Mouse (Mus musculus) kidney, embryonic 15.5 days (tissue): ENCODE results near the gene Krr1. TPM values are rescaled to one million over a fixed set of nuclear protein-coding genes. Genes with fewer than 3 reads are reported as not detected.
A peak's percentile ranks its signal among the peaks of the same experiment; 100 is the strongest.

Experiments used
- ATAC-seq: fragments of 200-750 bp; cut with Nextera tagmentation; replicated peaks from 2 replicates; pipeline ENCODE4 v1.8.0; 2017; ENCODE audit warnings: moderate TSS enrichment; ENCODE audit not compliant: low FRiP score
- H3K27ac ChIP-seq: fragments of 300-500 bp; sonication (generic); 2 replicates; pipeline ENCODE4 v1.5.1; 2015; ENCODE audit warnings: mild to moderate bottlenecking, inconsistent platforms
- H3K27me3 ChIP-seq: fragments of 300-500 bp; sonication (generic); 2 replicates; pipeline ENCODE4 v1.6.1; 2015; ENCODE audit warnings: inconsistent platforms
- H3K36me3 ChIP-seq: fragments of 300-500 bp; sonication (generic); 2 replicates; pipeline ENCODE4 v1.6.1; 2015; ENCODE audit warnings: inconsistent platforms
- H3K4me1 ChIP-seq: fragments of 300-500 bp; sonication (generic); 2 replicates; pipeline ENCODE4 v1.6.1; 2015; ENCODE audit warnings: inconsistent platforms
- H3K4me2 ChIP-seq: fragments of 300-500 bp; sonication (generic); 2 replicates; pipeline ENCODE4 v1.6.1; 2015; ENCODE audit warnings: moderate library complexity, mild to moderate bottlenecking, inconsistent platforms
- H3K4me3 ChIP-seq: fragments of 300-500 bp; sonication (generic); replicated peaks from 2 replicates; pipeline ENCODE4 v1.5.1; 2015; ENCODE audit warnings: mild to moderate bottlenecking, inconsistent platforms
- H3K9ac ChIP-seq: fragments of 300-500 bp; sonication (generic); 2 replicates; pipeline ENCODE4 v1.6.1; 2015; ENCODE audit warnings: mild to moderate bottlenecking, inconsistent platforms
- H3K9me3 ChIP-seq: fragments of 300-500 bp; sonication (generic); replicated peaks from 2 replicates; pipeline ENCODE4 v1.6.1; 2016; ENCODE audit warnings: inconsistent platforms
- WGBS: fragments of 180-500 bp; shearing (Covaris S2); methylation state at CpG from one replicate; pipeline ENCODE4 v1.1.7; 2015; ENCODE audit warnings: mixed read lengths; 5-methylcytosine and 5-hydroxymethylcytosine counted together
- polyA plus RNA-seq: library from polyadenylated mRNA; unstranded; fragments of >200 nt; fragmentation: Nextera tagmentation; extraction: Ambion mirVana; gene quantifications from 2 replicates; pipeline ENCODE4 v1.2.1, GENCODE M21; 2015

Gene Krr1
- polyA plus RNA-seq, 1 experiment from 2014 or later = 50.0 TPM

DNA sequence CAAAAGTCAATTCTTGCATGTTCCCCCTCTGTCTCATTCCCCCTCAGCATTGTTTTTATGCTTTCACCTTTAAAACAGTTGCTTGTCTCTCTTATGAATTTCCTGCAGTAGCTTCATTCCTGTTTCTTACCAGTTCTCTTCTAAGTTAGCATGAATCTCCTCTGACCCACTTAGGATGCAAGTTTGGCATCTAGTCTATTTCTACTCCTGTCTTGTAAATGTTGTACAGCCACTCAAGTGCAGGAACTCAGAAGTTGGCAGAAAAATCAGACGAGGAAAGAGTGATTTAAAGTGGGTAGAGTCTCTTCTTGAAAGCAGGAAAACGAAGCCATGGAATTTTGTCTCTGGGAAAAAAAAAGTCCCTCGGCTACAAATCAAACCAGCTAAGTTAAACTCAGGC is 26.9 kb upstream of the Krr1 start:
- no peak overlapping the region for H3K9ac ChIP-seq
- no peaks in the 10 kb centered on the region for H3K36me3 ChIP-seq
- H3K9me3 ChIP-seq = no peaks in the 10 kb centered on the region
- ATAC-seq = no peak
- H3K27ac ChIP-seq = no peak overlapping the region
- 39% methylated on average over 3 of the region's 3 CpGs for WGBS
- no peak overlapping the region for H3K4me3 ChIP-seq
- no peaks in the 10 kb centered on the region for H3K27me3 ChIP-seq
- H3K4me2 ChIP-seq = no peak overlapping the region
- H3K4me1 ChIP-seq = no peaks in the 10 kb centered on the region

- Histone ChIP-seq H3K9ac (no peak overlapping the region), H3K4me2 (no peak overlapping the region), H3K9me3 (no peaks in the 10 kb centered on the region), H3K27ac (no peak overlapping the region), H3K4me1 (no peaks in the 10 kb centered on the region), H3K4me3 (no peak overlapping the region), H3K27me3 (no peaks in the 10 kb centered on the region), H3K36me3 (no peaks in the 10 kb centered on the region)
- 87% methylated on average over 1 of the region's 1 CpGs for WGBS
- ATAC-seq = no peak
These were observed 24.4 kb upstream of the Krr1 start for GRCm38 (mm10) chr10:111948041-111948440.

- WGBS = 49% methylated on average over 4 of the region's 4 CpGs
- no peaks in the 10 kb centered on the region for H3K36me3 ChIP-seq
- no peak for ATAC-seq
These were observed 23.5 kb upstream of the Krr1 start for GRCm38 (mm10) chr10:111949008-111949407.

DNA sequence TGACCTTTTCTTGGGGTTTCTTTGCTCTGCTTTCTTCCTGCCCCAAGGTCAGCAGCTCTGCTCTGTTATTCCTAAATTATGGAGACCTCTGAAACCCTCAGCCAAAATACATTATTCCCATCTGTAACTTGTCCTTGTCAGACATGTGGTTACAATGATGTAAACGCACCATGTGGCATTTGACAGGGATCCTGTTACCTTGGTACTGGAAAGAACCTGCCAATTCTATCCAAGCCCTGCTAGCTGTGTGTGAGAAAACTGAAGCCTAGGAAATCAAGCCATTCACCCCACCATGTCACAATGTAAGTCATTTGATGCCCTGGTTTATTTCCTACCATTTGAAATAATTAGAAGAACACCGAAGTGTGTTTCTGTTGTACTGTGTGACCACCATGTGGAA is 16.6 kb upstream of the Krr1 start:
- Histone ChIP-seq H3K27ac (no peak overlapping the region), H3K4me2 (no peak overlapping the region), H3K36me3 (no peaks in the 10 kb centered on the region), H3K27me3 (no peaks in the 10 kb centered on the region), H3K9me3 (no peaks in the 10 kb centered on the region), H3K9ac (no peak overlapping the region), H3K4me1 (no peaks in the 10 kb centered on the region), H3K4me3 (no peak overlapping the region)
- 70% methylated on average over 2 of the region's 2 CpGs for WGBS
- ATAC-seq = no peak

More at GRCm38 (mm10) chr10:111949008-111949407, 23.5 kb upstream of the Krr1 start:
- Histone ChIP-seq H3K4me2 (no peak overlapping the region), H3K9me3 (no peaks in the 10 kb centered on the region), H3K27ac (no peak overlapping the region), H3K4me1 (no peaks in the 10 kb centered on the region), H3K9ac (no peak overlapping the region), H3K27me3 (no peaks in the 10 kb centered on the region), H3K4me3 (no peak overlapping the region)

- WGBS = 61% methylated on average over 10 of the region's 10 CpGs
- H3K27me3 ChIP-seq = no peaks in the 10 kb centered on the region
These were observed 15.0 kb upstream of the Krr1 start for GRCm38 (mm10) chr10:111957271-111958045.

GRCm38 (mm10) chr10:111958046-111958421 is 14.4 kb upstream of the Krr1 start:
- Histone ChIP-seq H3K27me3 (no peaks in the 10 kb centered on the region), H3K4me3 (no peak overlapping the region), H3K36me3 (no peaks in the 10 kb centered on the region), H3K4me1 (no peaks in the 10 kb centered on the region), H3K4me2 (no peak overlapping the region), H3K9ac (no peak overlapping the region), H3K27ac (no peak overlapping the region), H3K9me3 (no peaks in the 10 kb centered on the region)
- peak; percentile 36; the same call in 1 of the 2 replicates for ATAC-seq
- WGBS = 38% methylated on average over 4 of the region's 4 CpGs

More at GRCm38 (mm10) chr10:111957271-111958045, 15.0 kb upstream of the Krr1 start:
- Histone ChIP-seq H3K4me1 (no peaks in the 10 kb centered on the region), H3K9me3 (no peaks in the 10 kb centered on the region), H3K9ac (no peak overlapping the region), H3K4me2 (no peak overlapping the region), H3K36me3 (no peaks in the 10 kb centered on the region), H3K27ac (no peak overlapping the region), H3K4me3 (no peak overlapping the region)
- peak; percentile 75 for ATAC-seq

DNA sequence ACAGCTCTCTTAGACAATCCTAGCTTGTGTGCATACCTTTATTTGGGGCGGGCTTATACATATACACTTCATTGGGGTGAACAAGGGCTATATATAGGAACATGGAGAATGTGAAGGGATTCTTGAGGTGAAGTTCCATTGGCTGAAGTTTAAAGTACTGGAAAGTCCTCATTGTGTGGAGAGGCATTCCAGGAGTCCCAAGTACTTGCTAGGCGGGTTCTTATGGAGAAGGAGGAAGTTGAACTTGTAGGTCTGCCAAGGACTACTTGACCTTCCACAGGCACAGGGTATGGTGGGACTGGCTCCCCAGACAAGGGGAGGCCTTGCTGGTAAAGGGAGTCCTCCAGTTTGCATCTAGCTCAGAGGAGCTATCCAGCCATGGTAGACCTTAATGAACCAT is 13.1 kb upstream of the Krr1 start:
- no peak for ATAC-seq
- Histone ChIP-seq H3K9me3 (no peaks in the 10 kb centered on the region), H3K36me3 (no peaks in the 10 kb centered on the region), H3K4me2 (no peak overlapping the region), H3K4me1 (no peaks in the 10 kb centered on the region), H3K4me3 (no peak overlapping the region), H3K27me3 (no peaks in the 10 kb centered on the region), H3K9ac (no peak overlapping the region), H3K27ac (no peak overlapping the region)
- WGBS = 87% methylated on average over 2 of the region's 2 CpGs

- no peak overlapping the region for H3K9ac ChIP-seq
- no peak overlapping the region for H3K4me2 ChIP-seq
- H3K4me3 ChIP-seq = no peak overlapping the region
- H3K27me3 ChIP-seq = no peaks in the 10 kb centered on the region
- ATAC-seq = no peak
- 86% methylated on average over 6 of the region's 6 CpGs for WGBS
- H3K27ac ChIP-seq = no peak overlapping the region
- H3K9me3 ChIP-seq = no peaks in the 10 kb centered on the region
- no peaks in the 10 kb centered on the region for H3K36me3 ChIP-seq
- no peaks in the 10 kb centered on the region for H3K4me1 ChIP-seq
These were observed 12.0 kb upstream of the Krr1 start for GRCm38 (mm10) chr10:111960459-111960858.

GRCm38 (mm10) chr10:111966394-111966793 is 6.1 kb upstream of the Krr1 start:
- Histone ChIP-seq H3K4me3 (no peak overlapping the region), H3K36me3 (no peaks in the 10 kb centered on the region), H3K27me3 (0 out of 2 replicates have a peak, but pooled peaks cover 5% of the 10 kb centered on the region), H3K4me2 (no peak overlapping the region), H3K9ac (no peak overlapping the region), H3K9me3 (no peaks in the 10 kb centered on the region), H3K4me1 (no peaks in the 10 kb centered on the region), H3K27ac (no peak overlapping the region)
- no peak for ATAC-seq
- WGBS = 64% methylated on average over 4 of the region's 4 CpGs

DNA sequence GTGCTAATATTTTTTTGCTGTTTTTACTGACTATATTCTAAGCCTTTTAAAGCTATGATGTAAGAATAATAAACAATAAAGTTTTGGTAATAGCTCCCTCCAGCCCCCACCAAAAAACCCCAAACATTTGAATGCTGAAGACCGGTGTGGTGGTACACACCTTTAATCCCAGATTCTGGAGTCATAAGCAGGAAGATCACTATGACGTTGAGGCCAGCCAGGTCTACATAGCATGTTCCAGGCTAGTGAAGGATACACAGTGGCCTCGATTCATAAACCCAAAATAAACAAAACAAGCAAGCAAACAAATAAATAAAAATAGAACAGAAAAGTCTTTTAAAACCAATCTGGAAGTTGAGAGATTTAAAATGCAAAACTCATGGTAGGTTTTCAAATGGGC is 535 bp upstream of the Krr1 start:
- no peak overlapping the region for H3K27ac ChIP-seq
- no peak overlapping the region for H3K9ac ChIP-seq
- no peak overlapping the region for H3K4me3 ChIP-seq
- WGBS = 83% methylated on average over 3 of the region's 3 CpGs
- peaks cover 11% of the 10 kb centered on the region for H3K4me1 ChIP-seq
- H3K4me2 ChIP-seq = 0 out of 2 replicates have a peak overlapping the region, but pooled peaks have one; percentile 19
- H3K9me3 ChIP-seq = no peaks in the 10 kb centered on the region
- H3K36me3 ChIP-seq = peaks cover 12% of the 10 kb centered on the region
- 0 out of 2 replicates have a peak, but pooled peaks cover 2% of the 10 kb centered on the region for H3K27me3 ChIP-seq
- 0 out of 2 replicates have a peak, but pooled peaks have one; percentile 42 for ATAC-seq

DNA sequence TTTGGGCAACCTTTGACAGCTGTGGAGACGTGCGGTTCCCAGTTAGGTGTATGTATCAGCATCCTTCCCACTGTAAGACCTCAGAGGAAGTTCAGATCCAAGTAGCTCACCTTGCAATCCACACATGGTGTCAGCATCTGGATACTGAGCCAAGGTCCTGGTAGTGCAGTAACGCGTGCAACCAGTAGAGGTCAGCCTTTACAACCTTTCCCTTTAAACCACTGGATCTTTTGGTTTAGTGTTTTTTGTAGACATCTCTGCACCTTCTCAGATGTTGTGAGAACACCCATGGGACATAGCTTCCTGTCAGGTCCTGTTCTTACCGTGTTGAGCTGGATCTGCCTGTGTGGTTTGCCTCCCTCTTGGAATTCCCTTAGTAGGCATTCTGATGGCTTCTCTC is 5.1 kb downstream of the Krr1 start:
- no peak overlapping the region for H3K27ac ChIP-seq
- H3K27me3 ChIP-seq = no peaks in the 10 kb centered on the region
- no peak overlapping the region for H3K4me3 ChIP-seq
- peaks cover 11% of the 10 kb centered on the region for H3K4me1 ChIP-seq
- peaks cover 68% of the 10 kb centered on the region for H3K36me3 ChIP-seq
- ATAC-seq = no peak
- no peaks in the 10 kb centered on the region for H3K9me3 ChIP-seq
- WGBS = 47% methylated on average over 5 of the region's 5 CpGs
- no peak overlapping the region for H3K9ac ChIP-seq
- H3K4me2 ChIP-seq = no peak overlapping the region

DNA sequence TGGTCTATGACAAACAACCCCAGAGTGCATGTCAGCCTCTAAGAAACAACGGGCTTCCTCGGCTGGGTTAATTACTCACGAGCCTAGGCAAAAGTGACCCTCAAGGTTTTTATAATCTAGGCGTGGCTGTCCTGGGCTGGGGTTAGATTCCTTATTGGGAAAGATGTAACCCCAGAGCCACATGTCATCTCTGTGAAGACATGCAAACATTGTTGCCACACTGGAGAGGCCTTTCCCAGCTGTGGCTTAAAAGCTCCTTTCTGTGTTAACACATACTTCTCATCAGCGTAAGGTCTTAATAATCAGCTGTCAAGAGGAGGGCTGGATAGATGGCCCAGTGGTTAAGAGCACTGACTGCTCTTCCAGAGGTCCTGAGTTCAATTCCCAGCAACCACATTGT is 10.6 kb downstream of the Krr1 start:
- ATAC-seq = no peak
- 87% methylated on average over 5 of the region's 5 CpGs for WGBS
- H3K36me3 ChIP-seq = peaks cover 95% of the 10 kb centered on the region

DNA sequence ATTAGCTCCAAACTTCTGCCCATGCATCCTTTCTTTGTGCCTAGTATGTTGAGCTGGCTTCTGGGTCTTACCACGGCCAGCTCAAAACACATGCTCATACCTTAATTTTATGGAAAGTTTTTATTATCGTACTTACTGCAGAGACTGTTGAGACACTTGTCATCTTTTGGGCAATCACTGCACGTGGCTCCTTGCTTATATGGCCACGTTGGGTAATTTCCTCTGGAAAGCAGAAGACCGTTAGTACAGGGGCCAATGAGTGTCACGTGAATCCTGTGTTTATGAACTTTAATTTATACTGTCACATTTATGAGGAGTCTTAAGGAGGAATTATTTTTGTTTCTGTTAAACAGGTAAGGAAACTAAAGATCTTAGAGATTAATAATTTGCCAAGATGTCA is 14.0 kb downstream of the Krr1 start:
- H3K9ac ChIP-seq = no peak overlapping the region
- H3K36me3 ChIP-seq = peaks cover 67% of the 10 kb centered on the region
- no peaks in the 10 kb centered on the region for H3K4me1 ChIP-seq
- no peaks in the 10 kb centered on the region for H3K9me3 ChIP-seq
- no peaks in the 10 kb centered on the region for H3K27me3 ChIP-seq
- no peak overlapping the region for H3K4me3 ChIP-seq
- no peak overlapping the region for H3K27ac ChIP-seq
- no peak for ATAC-seq
- H3K4me2 ChIP-seq = no peak overlapping the region
- WGBS = 76% methylated on average over 6 of the region's 6 CpGs

More for the DNA sequence above, 10.6 kb downstream of the Krr1 start:
- no peaks in the 10 kb centered on the region for H3K27me3 ChIP-seq
- no peak overlapping the region for H3K4me2 ChIP-seq
- no peak overlapping the region for H3K9ac ChIP-seq
- H3K9me3 ChIP-seq = no peaks in the 10 kb centered on the region
- no peaks in the 10 kb centered on the region for H3K4me1 ChIP-seq
- H3K4me3 ChIP-seq = no peak overlapping the region
- H3K27ac ChIP-seq = no peak overlapping the region
